ENCODE assay signal across 8 mouse cellular contexts in genomic region chr4:117095551-117096452, GRCm38 (mm10). TPM values are rescaled to one million over a fixed set of nuclear protein-coding genes. Genes with fewer than 3 reads are reported as not detected.
DNase-seq lines count a peak whose midpoint lies in the region; ATAC-seq and TF ChIP-seq lines count a peak whose summit lies in the region.

Gene Ptch2, plus strand, starts transcription at chr4:117096075.

- peak within 1 kb of the TSS; percentile 22; the same call in 1 of the 2 replicates for H3K4me3 ChIP-seq in spleen, adult 2 months (ENCODE audit: extremely low read depth, insufficient read depth, insufficient read length)
- H3K4me3 ChIP-seq in embryonic facial prominence, embryonic 13.5 days, result peak within 1 kb of the TSS; percentile 65
- peak within 1 kb of the TSS; percentile 76 for H3K4me3 ChIP-seq in midbrain, embryonic 16.5 days (ENCODE audit: low read depth, low read length)

- no peak for TF ChIP-seq POLR2A in spleen, adult 2 months (IDR thresholded peaks at IDR 0.05; ENCODE audit: low read depth, low read length)

- no peak within 1 kb of the TSS for H3K27ac ChIP-seq in spleen, adult 2 months (ENCODE audit: insufficient read depth, low read length)
- H3K27ac ChIP-seq in embryonic facial prominence, embryonic 13.5 days, result peak within 1 kb of the TSS; percentile 78
- peak within 1 kb of the TSS; percentile 76 for H3K27ac ChIP-seq in midbrain, embryonic 16.5 days (ENCODE audit: low read length)

- no peaks in the 10 kb centered on the region for H3K36me3 ChIP-seq in spleen, adult 2 months (ENCODE audit: control insufficient read depth, insufficient read depth, low read length)
- peaks cover 6% of the 10 kb centered on the region; the same call in 1 of the 2 replicates for H3K36me3 ChIP-seq in embryonic facial prominence, embryonic 13.5 days
- peaks cover 2% of the 10 kb centered on the region; the same call in 1 of the 2 replicates for H3K36me3 ChIP-seq in midbrain, embryonic 16.5 days (ENCODE audit: control insufficient read depth, insufficient read depth, low read length)

- TF ChIP-seq CTCF in spleen, adult 2 months (IDR thresholded peaks at IDR 0.05; ENCODE audit: extremely low read depth, insufficient read depth, insufficient read length, insufficient replicate concordance), result no peak

- peak within 1 kb of the TSS; percentile 96 for H3K4me2 ChIP-seq in embryonic facial prominence, embryonic 13.5 days
- peak within 1 kb of the TSS; percentile 92 for H3K4me2 ChIP-seq in midbrain, embryonic 16.5 days (ENCODE audit: low read length)

- H3K4me1 ChIP-seq in spleen, adult 2 months (ENCODE audit: control insufficient read depth, insufficient read depth, insufficient read length), result peaks cover 2% of the 10 kb centered on the region; the same call in 1 of the 2 replicates
- peaks cover 48% of the 10 kb centered on the region for H3K4me1 ChIP-seq in embryonic facial prominence, embryonic 13.5 days
- H3K4me1 ChIP-seq in midbrain, embryonic 16.5 days (ENCODE audit: control insufficient read depth, insufficient read depth, low read length), result peaks cover 21% of the 10 kb centered on the region

- H3K9ac ChIP-seq in embryonic facial prominence, embryonic 13.5 days, result peak within 1 kb of the TSS; percentile 74
- H3K9ac ChIP-seq in midbrain, embryonic 16.5 days (ENCODE audit: low read depth, low read length), result peak within 1 kb of the TSS; percentile 91

- WGBS in spleen, adult 2 months, result 5% methylated on average over 50 of the region's 50 CpGs
- WGBS in embryonic facial prominence, embryonic 13.5 days, result under 1% methylated on average over 48 of the region's 50 CpGs
- under 1% methylated on average over 50 of the region's 50 CpGs for WGBS in midbrain, embryonic 16.5 days

- peaks cover 6% of the 10 kb centered on the region for H3K27me3 ChIP-seq in spleen, adult 2 months (ENCODE audit: control insufficient read depth, insufficient read depth, low read length)
- H3K27me3 ChIP-seq in embryonic facial prominence, embryonic 13.5 days, result no peaks in the 10 kb centered on the region
- H3K27me3 ChIP-seq in midbrain, embryonic 16.5 days (ENCODE audit: control insufficient read depth, insufficient read depth, low read depth, low read length), result peaks cover 3% of the 10 kb centered on the region; the same call in 1 of the 2 replicates

- DNase-seq in spleen, adult 2 months (ENCODE audit: low read depth in 1 of 2, low spot score in 2 of 2), result no peak
- DNase-seq in spleen, adult 18-20 months, result no peak
- peak; percentile 79 for DNase-seq in heart, adult 9 months (ENCODE audit: low spot score in 2 of 2)
- DNase-seq in kidney, adult 9 months, result peak; percentile 60
- peak; percentile 72 for DNase-seq in liver
- peak; percentile 96 for DNase-seq in testis, postnatal 10 days (ENCODE audit: low spot score)

- H3K9me3 ChIP-seq in embryonic facial prominence, embryonic 13.5 days, result no peaks in the 10 kb centered on the region
- H3K9me3 ChIP-seq in midbrain, embryonic 16.5 days (replicated peaks; ENCODE audit: control insufficient read depth, low read length, poor library complexity, severe bottlenecking), result no peaks in the 10 kb centered on the region

- ATAC-seq in embryonic facial prominence, embryonic 13.5 days (ENCODE audit: insufficient number of reproducible peaks, insufficient read depth, low FRiP score, low TSS enrichment, low read depth), result peak; percentile 61; the same call in 1 of the 2 replicates
- peak; percentile 85 for ATAC-seq in midbrain, embryonic 16.5 days

RNA-seq across cellular contexts. Expression of gene Ptch2, which starts in this region (rescaled TPM):
- polyA plus RNA-seq in spleen, adult 2 months (2012; rRNA removed), result 0.45 and 0.51 TPM in 2 replicates
- 20.5 and 26.8 TPM in 2 replicates for polyA plus RNA-seq in embryonic facial prominence, embryonic 13.5 days (2015; fragmentation: Nextera tagmentation; extraction: Ambion mirVana)
- 7.4 and 9.5 TPM in 2 replicates for polyA plus RNA-seq in midbrain, embryonic 16.5 days (2015; fragmentation: Nextera tagmentation; extraction: Ambion mirVana)

Comparison
In these comparisons a context has a peak if more than half of its experiments do, and no peak if none do; other contexts are left out.
1. DNase-seq: peak in heart, adult 9 months (2 of 2), kidney, adult 9 months (single experiment), liver (single experiment) and testis, postnatal 10 days (single experiment); none in spleen, adult 2 months (0 of 2) and spleen, adult 18-20 months (0 of 2).
2. H3K4me3 ChIP-seq: peak in every context shown above with its lines; median percentile 76 in midbrain, embryonic 16.5 days; 65 in embryonic facial prominence, embryonic 13.5 days; 22 in spleen, adult 2 months.